Mouse (Mus musculus) cerebellum, adult 2 months (tissue): ENCODE measurements around the gene Krt88.

ENCODE experiments used
- CTCF ChIP-seq: fragments of 200-500 bp; IDR thresholded peaks from 2 replicates; pipeline ENCODE4 v1.5.1; 2011; ENCODE audit warnings: low read depth, mild to moderate bottlenecking, control low read depth, low read length, moderate library complexity, borderline replicate concordance; ENCODE audit not compliant: insufficient read depth
- POLR2A ChIP-seq: fragments of 200-500 bp; IDR thresholded peaks from 2 replicates; pipeline ENCODE4 v1.6.1; 2011; ENCODE audit warnings: low read length, control low read depth, borderline replicate concordance; ENCODE audit not compliant: insufficient read depth

DNA sequence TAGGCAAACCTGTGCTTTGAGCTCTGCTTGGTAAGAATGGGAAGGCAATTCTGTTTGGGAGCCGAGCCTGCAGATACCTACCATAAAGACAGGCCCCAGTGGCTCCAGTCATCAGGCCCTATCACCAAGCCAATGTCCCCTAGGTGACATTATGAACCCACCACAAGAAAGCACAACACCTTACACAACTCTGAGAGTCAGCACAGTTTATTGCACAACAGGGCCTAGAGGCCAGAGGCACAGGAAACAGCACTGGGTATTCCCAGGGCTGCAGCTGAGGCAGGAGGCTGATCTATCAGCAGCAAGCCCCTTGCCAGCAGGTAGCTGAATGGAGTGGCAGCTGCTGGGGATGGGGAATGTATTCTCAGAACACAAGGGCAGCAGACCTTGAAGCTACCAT is 37.4 kb downstream of the Krt88 start:
- TF ChIP-seq CTCF (no peak), POLR2A (no peak)
